Mouse (Mus musculus) erythroblast, embryonic 14.5 days (primary cell): Measurements from ENCODE around the gene Slc27a5.

ENCODE experiments used
- GATA1 ChIP-seq: IDR thresholded peaks from 2 replicates; pipeline ENCODE4 v1.6.1; 2012; ENCODE audit warnings: low read length, inconsistent platforms, mixed read lengths
- TAL1 ChIP-seq: IDR thresholded peaks from 3 replicates; pipeline ENCODE4 v1.6.1; 2012; ENCODE audit warnings: low read length, inconsistent platforms, mixed read lengths

- TF ChIP-seq TAL1 (no peak), GATA1 (no peak)
These were observed 48.1 kb upstream of the Slc27a5 start for GRCm38 (mm10) chr7:13046084-13046483.
